Mouse (Mus musculus) urinary bladder, postnatal 25 days (tissue): ENCODE data around the gene Tex26.

Experiments used
- DNase-seq: peaks from one replicate; pipeline ENCODE4 v3.0.0; 2022; ENCODE audit warnings: low spot score

Gene Tex26

GRCm38 (mm10) chr5:149439531-149440179 lies at the start of gene Tex26:
Tex26 (plus strand) TSS chr5:149439660.
- DNase-seq = peak; percentile 54

- DNase-seq = no peak
These were observed 47.7 kb upstream of the Tex26 start for GRCm38 (mm10) chr5:149391574-149392375.

GRCm38 (mm10) chr5:149392420-149392988 lies 47.0 kb upstream of the Tex26 start:
- no peak for DNase-seq

- DNase-seq = no peak
These were observed 37.9 kb upstream of the Tex26 start for GRCm38 (mm10) chr5:149401446-149401975.

GRCm38 (mm10) chr5:149402029-149402428 lies 37.4 kb upstream of the Tex26 start:
- no peak for DNase-seq

- DNase-seq = no peak
These were observed 36.1 kb upstream of the Tex26 start for GRCm38 (mm10) chr5:149403386-149403785.

GRCm38 (mm10) chr5:149404710-149405109 lies 34.8 kb upstream of the Tex26 start:
- DNase-seq = no peak

- DNase-seq = no peak
These were observed 32.6 kb upstream of the Tex26 start for GRCm38 (mm10) chr5:149406791-149407276.

- no peak for DNase-seq
These were observed 30.0 kb upstream of the Tex26 start for GRCm38 (mm10) chr5:149409502-149409901.

- DNase-seq = peak; percentile 73
These were observed 27.8 kb upstream of the Tex26 start, which contains the start of gene Medag for GRCm38 (mm10) chr5:149411509-149412193. Medag (plus strand) TSS chr5:149411749.

GRCm38 (mm10) chr5:149412194-149412575 lies 27.3 kb upstream of the Tex26 start:
- no peak for DNase-seq

GRCm38 (mm10) chr5:149412671-149413070 lies 26.8 kb upstream of the Tex26 start:
- no peak for DNase-seq

- DNase-seq = no peak
These were observed 24.9 kb upstream of the Tex26 start for GRCm38 (mm10) chr5:149414369-149415167.

- DNase-seq = no peak
These were observed 22.1 kb upstream of the Tex26 start for GRCm38 (mm10) chr5:149417381-149417780.

- no peak for DNase-seq
These were observed 12.9 kb upstream of the Tex26 start for GRCm38 (mm10) chr5:149426525-149426924.

- DNase-seq = no peak
These were observed 12.0 kb upstream of the Tex26 start for GRCm38 (mm10) chr5:149427277-149428060.

GRCm38 (mm10) chr5:149428347-149428746 lies 11.1 kb upstream of the Tex26 start:
- no peak for DNase-seq

GRCm38 (mm10) chr5:149428810-149429255 lies 10.6 kb upstream of the Tex26 start:
- peak; percentile 44 for DNase-seq

GRCm38 (mm10) chr5:149429541-149429940 lies 9.9 kb upstream of the Tex26 start:
- DNase-seq = no peak

- no peak for DNase-seq
These were observed 8.5 kb upstream of the Tex26 start for GRCm38 (mm10) chr5:149430943-149431342.
